Mouse (Mus musculus) C2C12 (cell line): ENCODE measurements around the gene Phyhipl.

Experiments
- CEBPB ChIP-seq: IDR thresholded peaks from one replicate; pipeline ENCODE4 v1.6.1; 2011; ENCODE audit warnings: low read depth, mild to moderate bottlenecking, control low read depth, moderate library complexity
- CTCF ChIP-seq: IDR thresholded peaks from one replicate; pipeline ENCODE4 v1.5.1; 2011; ENCODE audit not compliant: control insufficient read depth, insufficient read depth, insufficient read length
- MAX ChIP-seq: IDR thresholded peaks from one replicate; pipeline ENCODE4 v1.6.1; 2011; ENCODE audit warnings: mild to moderate bottlenecking, control low read depth
- MYOD1 ChIP-seq: IDR thresholded peaks from one replicate; pipeline ENCODE4 v1.6.1; 2011; ENCODE audit warnings: low read depth; ENCODE audit not compliant: control insufficient read depth, insufficient read length
- USF1 ChIP-seq: IDR thresholded peaks from one replicate; pipeline ENCODE4 v1.6.1; 2011; ENCODE audit warnings: low read depth, mild to moderate bottlenecking, control low read depth, moderate library complexity

DNA sequence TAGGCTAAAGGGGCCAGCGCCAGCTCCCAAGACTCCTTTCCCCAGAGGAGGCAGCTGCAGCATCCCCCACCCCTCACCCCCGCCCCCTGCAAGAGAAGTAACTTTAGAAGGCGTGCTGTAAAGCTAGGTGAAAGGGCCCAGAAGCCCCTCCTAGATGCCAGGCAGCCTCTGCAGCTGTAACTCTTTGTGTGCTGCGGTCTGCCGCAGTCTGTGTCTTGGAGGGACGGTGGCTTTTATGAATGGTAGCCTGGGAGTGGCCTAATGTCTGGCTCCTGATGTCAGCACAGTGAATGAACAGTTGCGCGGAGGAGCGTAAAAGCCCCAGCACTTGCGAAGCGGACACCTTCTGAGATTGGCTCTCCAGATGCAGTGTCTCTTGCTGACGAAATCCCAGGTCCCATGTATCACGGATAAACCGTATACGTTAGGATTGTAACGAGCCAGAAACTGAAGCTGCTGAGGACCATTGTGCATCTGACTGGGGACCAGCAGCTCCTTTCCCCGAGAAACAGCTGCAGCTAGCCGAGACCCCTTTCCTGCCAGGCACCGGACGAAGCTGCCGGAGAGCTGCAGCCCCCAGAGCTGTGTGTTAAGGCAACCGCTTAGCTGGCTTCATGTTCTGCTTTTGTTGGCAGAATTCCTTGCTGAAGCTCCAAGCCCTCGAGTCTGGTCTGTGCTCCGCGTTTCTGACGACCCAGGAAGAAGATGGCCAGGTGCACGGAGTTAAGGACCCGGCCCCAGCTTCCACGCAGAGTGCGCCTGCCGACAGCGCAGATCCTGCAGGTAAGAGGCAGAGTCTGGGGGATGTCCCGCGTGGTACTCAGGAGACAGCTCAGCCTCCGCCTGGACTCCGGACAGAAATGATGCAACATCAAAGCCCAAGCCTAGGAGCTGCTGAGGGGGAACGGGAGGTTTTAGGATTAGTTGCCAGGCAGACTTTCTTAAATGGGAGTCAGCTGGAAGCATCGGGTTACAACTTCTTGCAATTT lies 135.3 kb downstream of the Phyhipl start:
- no peak for TF ChIP-seq CTCF
- TF ChIP-seq MAX: no peak
- TF ChIP-seq MYOD1: no peak
- TF ChIP-seq CEBPB: peak; percentile 83
- no peak for TF ChIP-seq USF1
